Mouse (Mus musculus) adrenal gland, postnatal 36 days (tissue): ENCODE results near the gene Olfm1. TPM values are rescaled to one million over a fixed set of nuclear protein-coding genes. Genes with fewer than 3 reads are reported as not detected.

Experiments
- DNase-seq, 2 experiments: peaks; one replicate each; pipeline ENCODE4 v3.0.0; 2021; ENCODE audit warnings: mixed read lengths in 1 of 2
- total RNA-seq, 2 experiments: library from RNA; stranded (reverse); gene quantifications; 2 replicates each; pipeline ENCODE4 v1.2.3; 2021

Olfm1 gene
- total RNA-seq, 2 experiments from 2014 or later, result 34.4 to 40.5 TPM

DNA sequence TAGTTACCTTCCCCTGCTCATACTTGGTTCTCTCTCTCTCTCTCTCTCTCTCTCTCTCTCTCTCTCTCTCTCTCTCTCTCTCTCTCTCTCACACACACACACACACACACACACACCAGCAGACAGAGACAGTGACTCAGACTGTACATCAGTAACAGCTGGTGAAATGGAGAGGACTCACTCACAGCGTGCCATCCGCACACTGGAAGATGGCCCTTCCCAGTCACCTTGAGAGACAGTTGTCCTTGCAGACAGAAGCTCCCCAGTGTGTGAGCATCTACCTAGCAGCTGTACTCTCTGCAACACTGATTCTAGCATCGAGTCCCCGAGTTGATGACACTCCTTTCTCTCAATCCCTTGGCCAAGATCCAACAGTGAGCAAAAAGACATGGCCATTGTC is 35.6 kb downstream of the Olfm1 start:
- DNase-seq, result peak; percentile 48 to 55

DNA sequence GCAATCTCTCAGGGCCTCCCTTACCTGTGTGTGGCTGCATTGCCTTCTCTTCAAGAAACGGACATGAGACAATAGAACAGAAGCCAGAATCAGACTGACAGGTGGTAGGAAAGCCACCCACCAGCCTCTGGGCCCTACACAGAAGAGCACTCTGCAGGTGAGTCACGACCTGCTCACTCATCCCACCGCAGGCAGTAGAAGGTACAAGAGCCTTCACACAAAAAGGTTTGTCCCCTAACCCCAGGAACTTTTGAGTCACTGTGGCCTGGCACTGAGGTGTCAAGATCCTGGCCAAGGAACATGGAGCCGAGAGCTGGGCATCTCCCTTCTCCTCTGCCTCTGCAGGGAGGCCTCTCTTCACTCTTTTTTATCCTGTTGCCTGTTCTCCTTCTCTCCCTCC is 42.3 kb downstream of the Olfm1 start:
- no peak for DNase-seq

DNA sequence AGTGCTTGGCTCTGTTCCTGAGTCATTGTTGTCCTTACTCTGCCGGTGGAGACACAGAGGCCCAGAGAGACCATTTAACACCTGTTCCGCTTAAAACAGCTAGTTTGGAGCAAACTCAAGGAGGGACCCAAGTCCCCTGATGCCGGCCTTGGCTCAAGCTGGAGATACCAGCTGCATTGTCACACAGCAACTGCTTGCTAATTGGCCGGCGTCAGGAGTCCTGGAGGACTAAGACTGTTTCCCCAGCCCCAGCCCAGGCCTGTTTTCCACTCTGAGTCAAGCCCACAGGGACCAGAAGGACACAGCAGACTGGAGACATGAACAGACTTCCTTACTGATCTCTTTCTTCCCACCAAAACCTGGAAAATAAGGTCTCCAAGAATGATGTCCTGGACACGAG is 43.7 kb downstream of the Olfm1 start:
- no peak for DNase-seq

DNA sequence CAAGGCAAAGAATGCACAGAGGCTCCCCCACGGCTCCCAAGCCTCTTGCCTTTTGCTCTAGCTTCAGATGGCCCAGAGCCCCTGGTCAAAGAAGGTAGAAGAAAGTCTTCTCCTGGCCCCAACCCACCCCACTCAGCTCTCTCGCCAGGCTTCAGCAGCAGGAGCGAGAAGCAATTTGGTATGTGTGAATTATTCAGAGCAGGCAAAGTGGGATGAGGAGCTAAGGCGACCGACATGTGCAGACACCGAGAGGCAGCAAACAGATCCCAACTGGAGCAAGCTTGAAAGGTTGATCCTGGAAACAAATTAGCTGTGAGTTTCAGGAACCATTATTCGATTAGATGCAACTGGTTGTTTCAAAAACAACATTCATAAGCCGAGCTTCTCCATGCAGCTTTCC is 46.8 kb downstream of the Olfm1 start:
- no peak for DNase-seq

DNA sequence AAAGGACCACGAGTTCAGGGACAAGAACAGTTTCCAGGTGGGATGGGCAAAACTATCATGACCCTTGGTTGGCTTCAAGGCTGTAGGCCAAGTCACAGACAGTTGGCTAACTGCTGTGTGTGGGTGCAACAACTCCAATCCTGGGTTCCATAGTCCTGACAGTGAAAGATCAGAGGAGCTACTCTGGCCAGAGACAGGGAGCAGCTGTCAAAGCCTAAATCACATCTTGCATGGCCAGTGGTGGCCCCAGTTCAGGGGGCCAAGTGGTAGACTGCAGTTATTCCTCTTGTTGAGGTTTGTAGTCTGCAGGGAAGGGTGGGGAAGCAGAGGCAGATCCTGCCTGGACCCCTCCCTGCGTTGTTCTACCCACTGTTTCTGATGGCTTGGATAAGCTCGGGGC is 48.1 kb downstream of the Olfm1 start:
- DNase-seq, result no peak

DNA sequence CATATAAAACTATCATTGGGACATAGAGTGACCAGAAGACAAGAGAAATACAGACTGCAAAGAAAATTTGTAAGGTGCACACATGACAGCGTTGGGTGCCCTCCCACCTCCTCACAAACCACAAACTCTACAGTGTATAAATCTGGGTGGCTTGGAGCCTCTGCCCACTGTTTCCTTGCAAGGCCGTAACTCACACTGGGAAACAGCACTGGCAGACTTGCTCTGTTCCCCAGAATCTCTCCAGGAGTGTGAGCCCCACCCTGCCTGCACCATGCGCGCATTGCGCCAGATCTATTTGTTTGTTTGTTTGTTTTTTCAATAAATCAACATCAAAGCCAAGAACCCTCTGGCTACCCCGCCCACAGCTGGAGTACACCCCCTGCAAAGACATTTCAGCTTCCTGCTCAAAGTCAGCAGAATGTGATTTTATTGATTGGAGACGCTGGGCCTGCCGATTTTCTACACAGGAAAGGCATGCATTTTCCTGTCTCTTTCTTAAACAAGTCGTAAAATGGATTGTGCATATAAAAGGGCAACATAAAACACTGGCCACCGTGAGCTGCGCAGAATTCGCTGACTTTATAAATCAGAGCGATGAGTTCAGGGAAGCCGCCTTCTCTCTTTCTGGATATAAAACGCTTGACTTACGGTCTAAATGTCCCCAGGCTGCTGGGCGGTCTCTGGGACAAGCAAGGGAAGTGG is 48.9 kb downstream of the Olfm1 start:
- DNase-seq, result no peak

DNA sequence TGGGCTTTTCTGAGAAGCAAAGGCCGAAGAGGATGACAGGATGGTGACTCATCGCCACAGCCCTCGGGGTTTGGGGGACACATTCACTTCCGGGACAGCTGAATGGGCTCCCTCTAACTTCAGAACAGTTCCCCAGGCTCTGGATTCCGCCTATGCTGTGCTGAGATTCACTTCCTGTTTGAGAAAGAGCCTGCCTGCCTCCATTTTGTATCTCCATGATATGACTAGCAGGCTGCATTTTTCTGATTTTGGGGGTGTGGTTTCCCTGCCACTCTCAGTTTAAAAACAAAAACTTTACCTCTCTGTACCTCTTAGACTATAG is 49.4 kb downstream of the Olfm1 start:
- DNase-seq, result no peak

DNA sequence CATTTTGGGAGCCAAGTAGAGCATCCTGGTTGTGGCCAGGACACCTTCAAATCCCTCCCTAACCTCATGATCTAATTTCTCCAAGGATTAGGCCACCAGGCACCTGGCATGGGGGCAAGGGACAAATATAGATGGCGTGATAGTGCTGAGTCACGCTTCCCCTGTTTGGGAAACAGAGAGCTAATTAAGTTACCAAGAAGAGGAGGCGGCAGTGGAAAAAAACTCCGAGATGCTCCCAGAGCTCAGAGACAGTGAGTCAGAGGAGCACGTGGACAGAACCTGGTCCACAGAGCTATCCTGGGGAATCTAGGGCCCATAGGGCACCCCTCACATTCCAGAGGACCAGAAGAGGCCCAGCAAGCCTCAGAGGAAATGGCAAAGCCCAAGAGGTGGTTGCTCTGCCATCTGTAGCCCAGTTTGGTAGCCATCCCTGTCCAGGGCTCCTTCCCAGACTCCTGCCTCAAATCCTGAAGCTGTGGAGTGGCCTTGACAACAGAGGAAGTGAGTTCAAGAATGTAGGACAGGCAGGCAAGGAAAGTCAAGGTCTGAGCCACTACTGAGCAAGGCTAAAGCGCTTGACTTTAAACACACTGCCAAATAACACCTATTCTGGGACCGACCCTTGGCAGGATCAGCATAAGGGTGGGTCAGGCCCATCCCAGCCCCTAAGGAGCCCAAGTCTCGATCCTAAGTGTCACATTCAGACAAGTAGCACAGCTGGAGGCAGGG is 52.0 kb downstream of the Olfm1 start:
- peak; percentile 51 to 60 for DNase-seq

DNA sequence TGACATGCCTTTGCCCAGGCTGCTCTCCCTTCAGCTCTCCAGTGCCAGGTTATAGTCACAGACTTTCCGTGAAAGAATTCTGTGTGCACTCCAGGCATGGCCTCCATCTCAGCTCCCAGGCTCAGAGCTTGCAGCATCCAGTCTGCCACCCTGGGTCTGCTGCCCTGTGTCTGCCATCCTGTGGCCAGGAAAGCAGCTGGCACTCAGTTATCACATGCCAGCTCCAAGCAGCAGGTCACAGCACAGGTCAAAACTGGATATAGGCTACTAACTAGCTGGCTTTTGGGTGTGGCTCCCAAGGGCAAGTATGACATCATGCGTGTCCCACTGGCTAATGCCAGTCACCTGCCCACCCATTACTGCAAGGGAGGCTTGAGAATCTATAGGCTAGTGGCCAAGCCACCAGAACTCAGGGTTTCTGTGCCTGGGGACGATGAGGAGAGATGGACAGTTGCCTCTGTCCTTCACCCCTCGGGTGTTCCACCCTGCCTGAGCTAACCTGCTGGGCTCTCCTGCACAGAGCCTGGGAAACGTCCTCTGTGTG is 53.4 kb downstream of the Olfm1 start:
- peak in 1 of 2 experiments; percentile 6 for DNase-seq

DNA sequence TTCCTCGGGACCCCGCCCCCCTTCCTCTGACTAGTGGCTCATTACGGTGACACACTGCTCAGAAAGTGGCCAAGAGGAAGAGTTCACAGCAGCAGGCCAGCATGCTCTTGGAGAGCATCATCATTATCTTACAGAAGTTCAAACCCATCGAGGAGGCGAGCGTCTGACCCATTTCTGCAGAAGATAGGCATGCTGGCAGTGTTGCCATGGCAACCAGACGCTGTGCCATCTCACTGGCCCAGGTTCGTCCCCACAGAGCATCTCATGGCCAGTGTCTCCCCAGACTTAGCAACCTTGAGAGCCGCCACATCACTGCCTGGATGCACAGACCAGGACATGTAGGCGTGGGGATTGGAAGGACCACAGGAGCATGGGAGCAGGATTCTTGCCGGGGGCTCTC is 54.3 kb downstream of the Olfm1 start:
- peak in 1 of 2 experiments; percentile 16 for DNase-seq

DNA sequence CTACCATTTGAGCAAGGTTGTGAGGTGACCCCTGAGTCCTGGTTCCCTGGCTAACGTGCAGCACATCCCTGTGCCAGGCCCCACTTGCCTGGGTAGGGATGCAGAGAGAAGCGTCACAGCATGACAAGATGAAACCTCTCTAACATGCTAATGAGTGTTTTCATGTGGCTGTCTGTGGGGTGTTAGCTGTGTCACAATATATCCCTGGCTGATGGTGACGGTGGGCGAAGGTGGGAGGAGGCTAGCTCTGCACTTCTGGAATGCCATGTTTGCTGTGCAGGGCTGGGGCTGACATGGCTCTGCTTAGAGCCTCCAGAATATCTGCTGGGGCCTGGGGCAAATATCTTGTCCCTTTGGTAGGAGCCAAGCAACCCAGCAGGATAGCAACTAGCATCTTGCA is 59.8 kb downstream of the Olfm1 start:
- DNase-seq, result no peak

DNA sequence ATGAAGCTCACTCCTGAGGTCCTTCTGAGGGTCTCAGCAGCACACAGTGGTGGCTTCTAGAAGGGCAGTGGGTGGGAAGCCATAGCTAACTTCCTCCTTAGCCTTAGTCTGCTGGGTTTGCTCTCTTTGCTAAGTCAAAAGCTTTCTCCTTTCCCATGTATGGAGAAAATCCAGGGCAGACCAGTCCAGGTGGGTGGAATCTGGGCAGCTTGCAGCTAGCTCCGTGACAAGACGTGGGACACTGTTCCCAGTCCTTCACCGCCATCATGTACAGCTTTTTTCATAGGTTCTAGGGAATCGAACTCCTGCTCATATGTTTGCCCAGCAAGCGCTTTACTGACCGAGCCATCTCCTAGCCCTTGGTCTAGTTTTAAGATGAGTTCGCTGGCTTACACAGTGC is 63.2 kb downstream of the Olfm1 start:
- DNase-seq, result no peak

DNA sequence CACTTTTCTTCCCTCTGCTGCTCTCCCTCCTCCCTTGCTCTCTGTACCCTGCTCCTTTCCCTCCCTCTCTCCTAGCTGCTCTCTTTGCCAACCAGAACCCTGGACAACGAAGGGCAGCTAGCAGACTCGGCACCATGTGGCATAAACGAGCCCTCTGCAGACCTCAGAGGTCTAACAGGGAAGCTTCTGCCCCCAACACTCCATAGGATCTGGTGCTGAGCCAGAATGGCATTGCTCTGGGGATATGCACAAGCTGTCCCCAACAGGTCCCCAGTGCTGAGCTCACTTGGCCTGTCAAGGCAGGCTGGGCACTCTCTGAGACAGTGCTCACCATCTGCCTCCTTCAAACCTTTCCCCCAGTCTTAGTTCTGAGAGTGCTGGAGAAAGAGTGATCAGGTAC is 68.6 kb downstream of the Olfm1 start:
- no peak for DNase-seq

DNA sequence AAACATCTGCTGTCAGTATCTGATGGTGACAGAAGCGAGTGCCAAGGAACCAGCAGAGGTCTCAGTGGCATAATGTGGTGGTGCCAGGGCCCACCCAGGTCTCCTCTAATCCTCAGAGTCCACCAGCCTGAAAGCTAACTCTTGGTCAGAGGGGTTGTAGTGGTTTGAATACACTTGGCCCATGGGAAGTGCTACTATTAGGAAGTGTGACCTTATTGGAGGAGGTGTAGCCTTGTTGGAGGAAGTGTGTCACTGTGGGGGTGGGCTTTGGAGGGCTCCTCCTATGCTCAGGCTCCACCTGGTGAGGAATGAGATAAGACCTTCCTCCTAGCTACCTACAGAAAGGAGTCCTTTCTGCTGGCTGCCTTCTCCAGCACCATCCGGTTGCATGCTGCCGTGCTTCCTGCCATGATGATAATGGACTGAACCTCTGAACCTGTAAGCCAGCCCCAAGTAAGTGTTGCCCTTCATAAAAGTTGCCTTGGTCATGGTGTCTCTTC is 75.0 kb downstream of the Olfm1 start:
- no peak for DNase-seq

DNA sequence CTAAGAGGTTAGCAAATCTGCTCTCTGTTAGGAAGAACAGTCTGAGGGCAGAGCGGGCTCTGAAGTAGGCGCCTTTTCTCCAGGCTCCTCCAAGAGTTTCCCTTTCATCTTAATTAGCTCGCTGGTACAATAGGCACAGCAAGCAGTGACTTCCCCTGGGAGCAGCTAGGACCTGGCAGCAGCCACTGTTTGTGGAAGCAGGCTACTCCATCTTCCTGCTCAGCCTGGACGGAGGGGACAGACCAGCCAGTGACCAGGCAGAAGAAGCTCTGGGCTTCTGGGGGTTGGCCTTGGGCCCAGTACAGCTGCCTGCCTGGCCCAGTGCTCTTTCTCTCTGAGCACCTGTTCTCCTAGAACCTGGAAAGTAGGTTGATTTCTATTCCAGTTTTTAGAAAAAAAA is 77.8 kb downstream of the Olfm1 start:
- peak in 1 of 2 experiments; percentile 23 for DNase-seq

DNA sequence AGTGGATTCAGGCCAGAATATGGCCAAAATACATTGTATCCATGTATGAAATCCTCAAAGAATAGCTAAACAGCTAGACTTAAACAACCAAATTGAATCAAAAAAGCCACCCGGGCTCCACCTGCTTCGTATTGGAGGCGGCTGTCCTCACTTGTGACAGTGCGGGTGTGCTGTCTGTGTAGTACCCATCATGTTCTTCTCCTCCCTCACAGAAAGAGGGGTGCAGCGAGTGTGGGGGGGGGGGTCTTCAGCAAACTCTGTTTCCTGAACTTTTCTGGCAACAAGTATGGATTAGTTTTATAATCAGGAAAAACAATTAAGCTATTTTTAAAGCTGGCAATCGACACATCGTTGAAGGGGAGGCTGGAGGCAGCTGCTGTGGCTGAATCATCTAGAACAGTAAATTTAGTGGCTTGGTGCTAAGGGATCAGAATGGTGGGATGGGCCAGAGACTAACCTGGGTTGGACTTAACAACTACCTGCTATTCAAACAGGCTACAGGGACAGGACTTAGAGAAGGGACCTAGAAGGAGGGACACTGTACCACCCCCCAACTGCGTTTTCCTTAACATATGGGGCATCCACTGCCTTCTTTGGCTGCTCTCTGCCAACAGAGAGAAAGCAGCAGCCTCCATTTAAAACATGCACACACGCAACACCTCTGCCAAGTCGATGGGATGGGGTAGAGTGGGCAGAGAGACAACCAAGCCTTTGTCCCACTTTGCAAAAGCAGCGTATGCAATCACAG is 79.6 kb downstream of the Olfm1 start:
- no peak for DNase-seq

DNA sequence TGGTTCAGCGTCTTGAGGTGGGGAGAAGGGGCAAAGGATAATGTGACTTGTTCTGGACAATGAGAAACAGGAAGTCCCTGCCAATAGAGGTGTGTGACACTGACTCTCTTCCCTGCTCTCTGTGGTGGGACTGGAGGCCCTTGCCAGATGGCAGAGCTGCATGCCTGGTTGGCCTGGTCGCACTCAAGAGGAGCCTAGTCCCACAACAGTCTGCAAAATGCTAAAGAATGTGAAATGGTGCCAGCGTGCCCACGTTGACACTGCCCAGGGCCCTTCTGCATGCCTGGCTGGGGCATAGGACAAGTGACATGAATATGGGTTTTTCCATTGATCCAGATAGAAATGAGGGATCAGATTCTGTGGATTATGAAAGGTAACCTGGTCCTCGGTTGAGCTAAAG is 81.2 kb downstream of the Olfm1 start:
- no peak for DNase-seq

DNA sequence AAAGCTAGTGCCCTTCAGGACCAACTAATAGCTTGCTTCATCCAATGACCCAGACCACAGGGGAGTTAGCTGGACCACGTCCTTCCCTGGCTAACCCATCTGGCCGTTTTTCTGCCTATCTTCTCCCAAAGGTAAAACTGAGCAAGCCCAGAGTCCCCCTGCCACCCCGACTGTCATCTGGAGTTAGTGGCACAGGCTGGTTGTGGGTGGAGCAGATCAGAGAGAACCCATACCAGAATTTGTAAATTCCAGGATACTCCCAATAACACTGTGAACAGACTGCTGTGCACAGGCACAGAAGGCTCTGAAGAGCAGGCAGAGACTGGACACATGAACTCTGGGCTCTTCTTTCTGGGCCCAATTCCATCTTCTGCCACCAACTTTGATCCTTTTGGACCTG is 82.6 kb downstream of the Olfm1 start:
- DNase-seq, result no peak

DNA sequence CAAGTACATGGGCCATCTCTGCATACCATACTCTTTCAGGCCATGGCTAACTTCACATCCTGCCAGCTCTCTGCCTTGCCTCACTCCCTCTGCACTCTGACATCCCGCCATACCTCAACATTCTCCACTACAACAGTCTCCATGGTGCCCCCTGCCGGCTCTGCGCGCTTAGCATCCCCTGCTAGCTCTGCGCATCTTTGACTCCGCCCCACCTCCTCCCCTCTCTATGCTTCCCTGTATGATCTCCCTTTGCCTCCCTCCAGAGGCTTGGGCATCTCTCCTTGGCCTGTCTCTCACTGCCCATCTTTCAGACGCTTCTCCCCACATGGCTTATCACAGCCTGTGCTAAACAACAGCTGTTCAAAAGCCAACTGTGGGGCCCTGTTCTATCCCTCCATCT is 85.4 kb downstream of the Olfm1 start:
- peak; percentile 88 to 92 for DNase-seq

DNA sequence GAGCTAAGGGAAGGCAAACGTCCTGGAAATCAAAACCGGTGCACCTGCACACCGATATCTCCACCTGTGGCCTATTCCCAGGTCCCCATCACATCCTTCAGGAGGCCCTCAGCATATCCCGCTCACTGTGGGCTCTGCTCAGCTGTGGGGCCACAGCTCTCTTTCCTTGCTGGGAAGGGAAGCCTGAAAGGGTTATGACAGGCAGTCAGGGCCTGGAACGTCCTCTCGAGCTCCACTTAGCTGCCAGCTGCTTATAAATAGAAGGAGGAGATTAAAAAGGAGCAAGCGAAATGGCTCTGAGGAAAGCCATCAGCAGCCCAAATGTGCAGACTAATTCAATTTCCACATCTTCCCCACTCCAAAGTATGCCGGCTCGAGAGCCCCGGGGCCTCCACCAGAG is 86.1 kb downstream of the Olfm1 start:
- no peak for DNase-seq
